Mouse (Mus musculus) spleen, postnatal 4 days (tissue): ENCODE results near the gene Ehmt2.
"Not testable (repeated sequence)": the region's sequence is repeated elsewhere in the genome, so short reads cannot be mapped to it uniquely, and the experiment has no call there.

Experiments
- DNase-seq, 2 experiments: peaks; one replicate each; pipeline ENCODE4 v3.0.0; 2022; ENCODE audit warnings: low spot score in 2 of 2

The Ehmt2 gene

DNA sequence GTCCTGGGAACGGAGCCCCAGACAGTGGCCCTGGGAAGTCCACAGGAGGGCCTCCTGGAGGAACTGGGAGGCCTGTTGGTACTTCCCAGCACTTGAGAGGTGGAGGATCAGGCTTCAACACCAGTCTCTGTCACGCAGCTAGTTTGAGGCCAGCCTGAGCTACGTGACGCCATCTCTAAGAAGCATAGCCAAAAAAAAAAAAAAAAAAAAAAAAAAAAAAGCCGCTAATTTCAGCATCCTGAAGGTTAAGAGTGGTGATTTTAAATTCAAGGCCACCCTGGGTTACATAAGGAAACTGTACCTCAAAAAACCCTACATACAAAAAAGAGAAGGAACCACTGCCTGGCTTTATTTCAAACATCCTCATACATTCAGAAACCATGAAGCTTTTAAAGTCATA is 26.0 kb downstream of the Ehmt2 start:
- DNase-seq: no peak

DNA sequence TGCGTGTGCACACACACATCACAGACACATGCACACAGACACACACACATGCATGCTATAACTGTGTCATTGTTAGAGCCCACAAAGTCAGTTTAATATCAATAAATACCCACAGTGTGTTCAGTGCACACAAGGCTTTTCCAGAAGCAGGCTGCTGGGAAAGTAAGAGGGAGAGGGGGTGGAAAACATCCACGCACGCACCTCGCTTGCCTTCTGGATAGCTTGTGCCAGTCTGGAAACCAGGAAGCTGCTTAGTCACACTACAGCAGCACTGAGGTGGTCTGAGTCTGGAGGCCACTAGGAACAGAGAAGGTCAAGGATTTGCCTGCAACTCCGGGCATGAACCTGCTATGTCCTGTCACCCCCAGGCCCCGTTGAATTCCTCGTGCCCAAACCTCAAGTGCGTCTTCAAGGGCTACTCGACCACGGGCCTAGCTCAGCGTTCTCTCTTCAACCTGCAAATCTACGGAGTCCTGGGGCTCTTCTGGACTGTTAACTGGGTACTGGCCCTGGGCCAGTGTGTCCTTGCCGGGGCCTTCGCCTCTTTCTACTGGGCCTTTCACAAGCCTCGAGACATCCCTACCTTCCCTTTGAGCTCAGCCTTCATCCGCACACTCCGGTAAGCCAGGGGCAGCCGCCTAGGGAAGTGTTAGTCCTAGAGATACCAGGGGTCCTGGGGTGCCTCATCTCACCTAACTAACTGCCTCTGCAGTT is 29.2 kb downstream of the Ehmt2 start:
- no peak for DNase-seq

DNA sequence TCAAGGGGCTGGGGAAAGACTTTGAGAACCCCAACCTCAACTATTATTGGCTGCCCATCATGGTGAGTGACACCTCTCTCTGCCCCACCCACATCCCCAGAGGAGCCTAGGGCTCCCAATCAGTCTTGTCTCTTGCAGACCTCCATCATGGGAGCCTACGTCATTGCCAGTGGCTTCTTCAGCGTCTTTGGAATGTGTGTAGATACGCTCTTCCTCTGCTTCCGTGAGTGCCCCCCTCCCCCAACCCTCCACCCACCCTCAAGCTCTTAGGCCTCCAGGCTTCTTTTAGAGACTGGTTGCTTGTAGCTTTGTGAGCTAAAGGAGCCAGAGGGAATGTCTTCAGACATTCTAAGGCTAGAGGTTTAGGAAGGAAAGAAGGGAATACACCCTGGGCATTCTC is 30.6 kb downstream of the Ehmt2 start:
- DNase-seq: no peak

DNA sequence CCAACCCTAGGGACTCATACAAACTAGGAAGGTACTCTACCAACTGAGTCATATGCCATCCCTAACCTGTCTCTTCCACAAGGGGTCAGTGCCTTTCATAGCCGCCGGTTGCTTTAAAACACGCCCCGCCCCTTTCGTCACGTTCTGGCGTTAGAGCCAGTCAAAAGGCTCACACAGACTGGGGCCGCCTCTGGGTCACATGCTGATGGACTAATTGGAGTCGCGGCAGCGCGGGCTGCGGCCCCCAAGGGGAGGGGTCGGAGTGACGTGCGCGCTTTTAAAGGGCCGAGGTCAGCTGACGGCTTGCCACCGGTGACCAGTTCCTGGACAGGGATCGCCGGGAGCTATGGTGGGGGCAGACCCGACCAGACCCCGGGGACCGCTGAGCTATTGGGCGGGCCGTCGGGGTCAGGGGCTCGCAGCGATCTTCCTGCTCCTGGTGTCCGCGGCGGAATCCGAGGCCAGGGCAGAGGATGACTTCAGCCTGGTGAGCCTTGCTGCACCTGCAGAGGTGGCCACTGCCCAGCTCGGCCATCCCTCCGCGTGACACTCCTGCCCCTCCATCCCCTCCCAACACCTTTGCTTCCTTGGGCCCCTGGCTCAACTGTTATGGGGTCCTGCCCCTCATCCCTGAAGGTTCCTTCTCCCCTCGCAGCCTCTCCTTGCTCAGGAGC is 32.9 kb downstream of the Ehmt2 start, which contains the start of gene Neu1:
Gene Neu1, plus strand, starts transcription at position 193 of the 674 bp plus-strand sequence.
- DNase-seq: peak; percentile 95 to 97

DNA sequence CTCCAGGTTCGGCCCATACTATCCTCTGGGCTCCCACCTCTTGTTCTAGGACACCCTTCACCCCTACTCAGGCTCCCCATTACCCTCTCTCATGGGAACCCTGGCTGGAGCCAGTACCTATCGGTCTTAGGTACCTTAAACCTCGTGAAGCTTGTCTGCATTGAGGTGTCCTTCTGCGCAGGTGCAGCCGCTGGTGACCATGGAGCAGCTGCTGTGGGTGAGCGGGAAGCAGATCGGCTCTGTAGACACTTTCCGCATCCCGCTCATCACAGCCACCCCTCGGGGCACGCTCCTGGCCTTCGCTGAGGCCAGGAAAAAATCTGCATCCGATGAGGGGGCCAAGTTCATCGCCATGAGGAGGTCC is 33.4 kb downstream of the Ehmt2 start:
- no peak for DNase-seq

DNA sequence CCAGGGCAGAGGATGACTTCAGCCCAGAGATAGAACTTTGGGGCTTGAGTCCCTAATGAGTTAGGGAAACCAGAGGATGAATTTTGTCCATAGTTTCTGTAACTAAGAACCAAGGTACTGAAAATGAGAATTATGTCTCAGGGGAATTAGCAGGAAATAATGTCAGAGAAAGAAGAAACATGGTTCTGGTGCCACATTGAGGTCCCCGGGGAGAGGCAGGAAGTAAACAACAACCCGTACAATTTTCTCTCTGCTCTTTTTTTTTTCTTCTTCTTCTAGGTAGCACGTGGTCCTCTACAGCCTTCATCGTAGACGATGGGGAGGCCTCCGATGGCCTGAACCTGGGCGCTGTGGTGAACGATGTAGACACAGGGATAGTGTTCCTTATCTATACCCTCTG is 34.0 kb downstream of the Ehmt2 start:
- DNase-seq: no peak

DNA sequence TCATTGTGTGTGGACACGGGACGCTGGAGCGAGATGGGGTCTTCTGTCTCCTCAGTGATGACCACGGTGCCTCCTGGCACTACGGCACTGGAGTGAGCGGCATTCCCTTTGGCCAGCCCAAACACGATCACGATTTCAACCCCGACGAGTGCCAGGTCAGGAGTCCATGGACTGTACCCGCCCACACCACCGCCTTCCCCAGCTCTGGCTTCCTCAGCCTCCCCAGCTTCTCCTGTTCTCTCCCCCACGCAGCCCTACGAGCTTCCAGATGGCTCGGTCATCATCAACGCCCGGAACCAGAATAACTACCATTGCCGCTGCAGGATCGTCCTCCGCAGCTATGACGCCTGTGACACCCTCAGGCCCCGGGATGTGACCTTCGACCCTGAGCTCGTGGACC is 35.8 kb downstream of the Ehmt2 start:
- no peak for DNase-seq

DNA sequence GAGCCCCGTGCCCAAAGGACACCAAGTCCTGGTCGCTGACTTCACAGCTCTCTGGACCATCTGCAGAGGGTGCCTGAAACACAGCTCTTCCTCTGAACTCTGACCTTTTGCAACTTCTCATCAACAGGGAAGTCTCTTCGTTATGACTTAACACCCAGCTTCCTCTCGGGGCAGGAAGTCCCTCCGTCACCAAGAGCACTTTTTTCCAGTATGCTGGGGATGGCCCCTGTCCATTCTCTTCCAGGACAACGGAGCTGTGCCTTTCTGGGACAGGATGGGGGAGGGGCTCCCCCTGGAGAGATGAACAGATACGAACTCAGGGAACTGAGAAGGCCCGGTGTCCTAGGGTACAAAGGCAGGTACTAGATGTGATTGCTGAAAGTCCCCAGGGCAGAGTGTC is 36.6 kb downstream of the Ehmt2 start:
- no peak for DNase-seq

DNA sequence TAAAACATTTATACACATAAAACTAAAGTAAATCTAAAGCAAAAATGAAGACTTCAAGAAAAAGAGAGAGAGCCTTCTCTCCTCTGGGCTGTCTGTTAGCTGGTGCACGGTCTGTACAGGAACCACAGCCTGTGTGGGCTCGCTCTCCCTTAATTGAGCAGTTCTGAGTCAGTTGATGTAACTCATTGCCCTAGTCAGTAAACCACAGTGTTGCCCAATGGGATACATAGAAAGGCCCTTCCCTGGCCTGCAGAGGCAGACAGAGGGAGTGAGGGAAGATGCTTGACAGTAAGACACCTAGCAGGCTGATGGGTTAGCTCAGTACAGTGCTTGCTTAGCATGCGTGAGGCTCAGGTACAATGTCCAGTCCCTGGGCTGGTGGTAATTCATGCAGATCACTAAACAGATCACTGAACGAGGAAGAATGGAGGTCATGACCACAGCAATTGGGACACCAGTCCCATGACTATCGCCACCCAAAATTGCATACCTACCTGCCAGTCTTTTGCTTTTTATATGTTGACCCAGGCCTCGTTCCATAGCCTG is 39.8 kb downstream of the Ehmt2 start:
- DNase-seq: no peak

DNA sequence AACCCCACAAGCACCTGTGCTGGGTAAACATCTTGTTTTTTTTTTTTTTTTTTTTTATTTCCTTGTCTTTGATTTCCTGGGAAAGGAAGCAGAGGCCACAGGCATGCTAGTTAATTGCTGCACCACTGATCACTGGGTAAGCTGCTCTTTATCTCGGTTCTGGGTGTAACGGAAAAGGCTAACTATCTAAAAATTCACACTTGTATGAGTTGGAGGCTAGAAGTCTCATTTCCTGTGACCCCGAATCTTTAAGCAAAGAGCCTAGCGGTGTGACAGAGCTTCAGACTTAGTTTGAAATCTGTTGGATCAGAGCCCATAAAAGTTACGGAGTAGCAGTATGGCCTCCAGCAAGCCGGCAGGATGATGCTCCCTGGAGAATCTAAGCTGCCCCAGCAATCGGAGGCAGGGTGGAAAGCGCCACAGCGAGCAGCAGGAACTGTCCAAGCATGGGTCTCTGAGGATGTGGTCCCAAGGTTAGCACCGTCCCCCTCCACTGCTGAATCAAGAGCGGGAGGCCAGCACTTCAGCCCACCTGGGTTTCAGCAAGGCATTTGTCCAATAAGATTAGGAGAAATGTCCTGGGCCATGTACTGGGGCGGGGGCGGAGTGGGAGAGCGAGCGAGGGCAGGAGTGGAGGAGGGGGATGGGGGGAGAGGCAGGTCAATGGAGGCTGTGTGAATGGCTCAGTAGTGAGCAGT is 43.2 kb downstream of the Ehmt2 start:
- DNase-seq: no peak

DNA sequence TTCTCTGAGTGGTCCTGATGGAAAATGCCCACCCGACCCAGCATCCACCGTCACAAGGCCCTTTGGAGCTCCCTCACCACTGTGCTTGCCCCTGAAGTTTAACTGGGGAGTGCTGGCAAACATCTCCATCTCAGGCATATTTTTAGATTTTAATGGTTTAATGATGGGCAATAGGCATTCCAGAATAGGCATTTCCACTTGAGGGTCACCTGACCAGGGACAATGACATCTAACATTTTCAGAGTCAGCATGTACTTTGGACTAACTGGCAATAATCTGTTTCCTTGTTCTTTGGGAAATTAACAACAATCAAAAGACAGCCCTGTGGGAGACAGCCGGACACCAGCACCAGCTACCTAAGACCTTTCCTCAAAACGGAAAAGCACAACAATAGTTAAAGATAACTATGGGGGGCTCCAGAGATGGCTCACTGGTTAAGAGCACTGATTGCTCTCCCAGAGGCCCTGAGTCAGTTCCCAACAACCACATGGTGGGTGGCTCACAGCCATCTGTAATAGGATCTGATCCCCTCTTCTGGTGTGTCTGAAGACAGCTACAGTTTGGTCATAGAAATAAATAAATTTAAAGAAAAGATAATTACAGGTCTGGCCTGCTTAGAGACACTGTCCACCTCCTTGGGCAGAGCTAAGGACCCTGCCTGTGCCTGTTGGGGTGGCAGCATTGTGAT is 45.0 kb downstream of the Ehmt2 start:
- DNase-seq: no peak

DNA sequence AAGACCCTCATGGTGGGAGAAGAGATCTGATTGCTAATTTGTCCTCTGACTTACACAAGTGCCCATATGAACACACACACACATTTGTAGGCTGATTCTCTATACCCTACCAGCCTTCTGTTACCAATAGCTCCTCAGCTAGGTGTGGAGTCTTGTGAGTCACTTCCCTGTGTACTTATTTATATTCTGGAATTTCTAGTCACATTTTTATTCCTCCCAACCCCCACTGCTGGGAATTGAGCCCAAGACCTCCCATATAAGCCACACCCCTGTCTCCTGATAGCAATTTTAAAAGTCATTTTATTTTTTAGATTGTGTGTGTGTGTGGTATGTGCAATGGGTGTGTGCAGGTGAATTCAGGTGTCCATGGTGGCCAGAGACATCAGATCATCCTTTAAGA is 46.1 kb downstream of the Ehmt2 start:
- DNase-seq: no peak

DNA sequence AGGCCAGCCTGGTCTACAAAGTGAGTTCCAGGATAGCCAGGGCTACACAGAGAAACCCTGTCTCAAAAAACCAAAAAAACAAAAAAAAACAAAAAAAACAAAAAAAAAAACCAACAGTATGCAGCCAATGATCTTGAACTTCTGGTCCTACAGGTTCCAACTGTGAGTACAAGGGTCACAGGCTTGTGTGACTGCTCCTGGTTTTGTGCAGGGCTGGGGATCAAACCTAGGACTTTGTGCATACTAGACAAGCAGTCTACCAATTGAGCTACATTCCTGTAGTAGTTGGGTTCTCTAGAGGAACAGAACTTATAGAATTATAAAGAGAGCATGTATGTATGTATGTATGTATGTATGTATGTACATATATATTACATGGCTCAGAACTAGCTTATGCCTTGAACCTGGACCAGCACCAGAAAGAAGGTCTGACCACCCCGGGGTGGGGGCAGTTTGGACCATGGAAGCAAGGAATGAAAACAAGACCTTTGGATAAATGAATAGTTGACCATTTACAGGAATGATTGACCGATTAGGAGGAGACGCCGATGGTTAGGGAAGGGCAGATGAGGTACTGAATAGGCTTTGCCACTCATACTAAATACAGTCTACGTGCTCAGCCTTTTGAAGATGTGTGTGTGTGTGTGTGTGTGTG is 48.3 kb downstream of the Ehmt2 start:
- no peak for DNase-seq

DNA sequence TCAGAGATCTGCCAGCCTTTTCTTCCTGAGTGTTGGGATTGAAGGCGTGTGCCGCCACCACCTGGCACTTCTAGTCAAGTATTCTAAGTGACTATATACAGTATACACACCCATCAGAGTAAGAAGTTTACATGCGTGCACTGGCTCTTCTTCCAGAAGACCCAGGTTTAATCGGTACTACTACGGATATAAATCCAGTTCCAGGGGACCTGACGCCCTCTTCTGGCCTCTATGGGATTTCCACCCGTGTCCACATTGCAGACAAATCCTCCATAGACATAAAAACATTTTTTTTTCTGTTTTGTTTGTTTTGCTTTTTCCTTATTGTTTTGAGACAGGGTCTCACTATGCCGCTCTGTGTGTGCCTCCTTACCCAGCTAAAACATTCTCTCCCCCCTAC is 49.3 kb downstream of the Ehmt2 start:
- DNase-seq: peak in 1 of 2 experiments; percentile 25

DNA sequence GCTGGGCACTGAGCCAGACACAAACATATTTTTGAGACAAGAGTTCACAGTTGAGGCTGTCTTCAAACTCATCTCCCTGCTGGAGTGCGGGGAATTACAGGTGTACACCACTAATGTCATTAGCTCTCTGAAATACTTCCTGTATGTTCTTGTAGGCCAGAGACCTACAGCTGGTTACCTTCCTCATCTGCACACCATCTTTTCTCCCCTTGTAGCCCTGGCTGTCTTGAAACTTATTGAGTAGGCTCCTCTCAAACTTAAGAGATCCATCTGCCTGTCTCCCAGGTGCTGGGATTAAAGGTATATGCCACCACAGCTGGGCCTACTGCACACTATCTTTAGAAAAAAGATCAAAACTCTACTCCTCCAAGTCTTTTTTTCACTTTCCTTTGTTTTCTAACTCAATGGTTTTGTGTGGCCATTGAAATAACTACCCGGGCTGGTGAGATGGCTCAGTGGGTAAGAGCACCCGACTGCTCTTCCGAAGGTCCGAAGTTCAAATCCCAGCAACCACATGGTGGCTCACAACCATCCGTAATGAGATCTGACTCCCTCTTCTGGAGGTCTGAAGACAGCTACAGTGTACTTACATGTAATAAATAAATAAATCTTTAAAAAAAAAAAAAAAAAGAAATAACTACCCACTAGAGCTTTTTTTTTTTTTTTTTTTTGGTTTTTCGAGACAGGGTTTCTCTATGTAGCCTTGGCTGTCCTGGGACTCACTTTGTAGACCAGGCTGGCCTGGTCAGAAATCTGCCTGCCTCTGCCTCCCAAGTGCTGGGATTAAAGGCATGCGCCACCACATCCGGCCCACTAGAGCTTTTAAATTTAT is 50.7 kb downstream of the Ehmt2 start:
- not testable (repeated sequence) for DNase-seq

DNA sequence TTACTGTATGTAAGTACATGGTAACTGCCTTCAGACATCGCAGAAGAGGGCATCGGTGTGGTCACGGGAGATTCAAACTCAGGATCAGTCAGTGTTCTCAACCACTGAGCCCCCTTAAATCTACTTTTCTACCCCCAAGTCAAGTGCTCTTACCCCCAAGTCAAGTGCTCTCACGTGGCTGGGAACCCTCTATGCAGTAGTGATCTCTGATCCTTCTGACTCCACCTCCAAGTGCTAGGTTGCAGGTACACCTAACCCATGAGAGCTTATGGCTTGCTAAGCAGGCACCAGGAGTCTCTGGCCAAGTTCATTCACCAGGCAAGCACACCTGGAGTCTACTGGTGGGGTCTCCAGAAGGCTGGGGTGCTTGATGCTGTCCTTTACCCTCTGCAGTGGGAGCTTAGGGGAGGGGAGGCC is 51.3 kb downstream of the Ehmt2 start:
- no peak for DNase-seq

DNA sequence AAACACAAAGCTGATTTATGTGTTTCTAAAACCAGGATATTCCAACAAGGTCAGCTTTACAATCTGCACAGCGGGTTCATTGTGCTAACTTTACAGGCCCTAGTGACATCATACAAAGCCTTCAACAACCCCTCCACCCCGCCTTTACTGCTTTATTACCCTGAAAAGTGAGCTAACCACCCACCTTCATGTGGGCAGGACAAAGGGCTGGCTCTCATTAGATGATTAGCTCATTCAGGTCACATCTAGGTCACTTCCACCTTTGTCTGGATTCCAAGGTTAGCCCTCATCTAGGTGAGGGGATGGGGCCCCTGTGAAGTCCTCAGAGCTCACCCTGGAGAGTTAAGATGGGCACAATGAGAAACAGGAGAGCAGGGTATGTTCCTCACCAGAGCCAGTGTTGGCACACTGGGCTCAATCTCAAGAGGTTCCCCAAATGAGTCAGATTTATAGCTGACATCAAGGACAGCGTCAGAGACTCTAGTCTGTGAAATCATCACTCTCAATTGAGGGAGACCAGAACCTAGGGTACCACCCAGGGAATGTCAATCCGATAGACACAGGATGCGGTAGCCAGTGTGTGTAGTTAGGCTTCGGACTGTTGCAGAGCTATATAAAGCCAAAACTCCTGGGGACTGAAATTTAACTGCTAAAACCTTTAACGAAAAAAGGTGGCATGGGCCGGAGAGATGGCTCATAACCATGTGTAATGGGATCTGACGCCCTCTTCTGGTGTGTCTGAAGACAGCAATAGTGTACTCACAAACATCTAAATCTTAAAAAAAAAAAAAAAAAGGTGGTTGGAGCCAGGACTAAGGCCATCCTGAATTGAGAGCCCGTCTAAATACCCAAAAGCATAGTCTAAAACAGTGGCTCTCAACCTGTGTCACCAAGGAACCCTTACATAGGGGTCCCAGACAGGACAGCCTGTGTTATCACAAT is 52.5 kb downstream of the Ehmt2 start:
- no peak for DNase-seq

DNA sequence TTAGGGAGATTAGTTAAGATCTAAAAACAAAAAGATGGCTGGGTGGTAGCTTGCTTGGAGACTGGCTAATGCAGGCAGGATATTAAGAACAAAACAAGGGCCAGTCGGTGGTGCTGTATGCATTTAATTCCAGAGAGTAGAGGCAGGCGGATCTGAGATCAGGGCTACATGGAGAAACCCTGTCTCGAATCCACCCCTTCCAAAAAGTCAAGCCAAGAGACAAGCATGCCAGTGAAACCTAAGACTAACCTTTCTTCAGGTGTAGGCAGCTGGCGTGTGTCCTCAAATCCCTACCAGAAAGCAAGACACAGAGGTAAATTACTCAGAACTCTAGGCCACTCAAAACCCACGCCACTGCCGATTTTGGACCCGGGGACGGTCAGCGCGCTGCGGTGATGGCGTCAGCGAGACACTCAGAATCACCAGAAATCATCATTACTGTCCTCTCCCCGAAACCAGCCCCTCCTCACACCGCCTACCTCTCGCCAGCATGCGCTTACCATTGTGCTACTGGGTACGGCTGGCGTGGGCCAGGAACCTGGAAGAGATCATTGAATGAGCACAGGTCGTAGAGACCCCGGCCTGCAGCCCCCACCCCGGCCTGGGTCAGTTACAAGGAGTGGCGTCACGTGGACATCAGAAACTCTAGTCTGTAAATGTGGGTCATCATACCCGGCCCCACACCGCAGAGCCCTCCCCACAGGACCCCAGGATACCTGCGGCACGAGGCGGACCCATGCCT is 53.5 kb downstream of the Ehmt2 start:
- peak in 1 of 2 experiments; percentile 76 for DNase-seq
